Mouse (Mus musculus): ENCODE results near the gene Gga1. TPM values are rescaled to one million over a fixed set of nuclear protein-coding genes. Genes with fewer than 3 reads are reported as not detected.
A peak's percentile ranks its signal among the peaks of the same experiment; 100 is the strongest.

Gene Gga1
- polyA plus RNA-seq, 1 experiment from 2014 or later = 52.7 TPM

DNA sequence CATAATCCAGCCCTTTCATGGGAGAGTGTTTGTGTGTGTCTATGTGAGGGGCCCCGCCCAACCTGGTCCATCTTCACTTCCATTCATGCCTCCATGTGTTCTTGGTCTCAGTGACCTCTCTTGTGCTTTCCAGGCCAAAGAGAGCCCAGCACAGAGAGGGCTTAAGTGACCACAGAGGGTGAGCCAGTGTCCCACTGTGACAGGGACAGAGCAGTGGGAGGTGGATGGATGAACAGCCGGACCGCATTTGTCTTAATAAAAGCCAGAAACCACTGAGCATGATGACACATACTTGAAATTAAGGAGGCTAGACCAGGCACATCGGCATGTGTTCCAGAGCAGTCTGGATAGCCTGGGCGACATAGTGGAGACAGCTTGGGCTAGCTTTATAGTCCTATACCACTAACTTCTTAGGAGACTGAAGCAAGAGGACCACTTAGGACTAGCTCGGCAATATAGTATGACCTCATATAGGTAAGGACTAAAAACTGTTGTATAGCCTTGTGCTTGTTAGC is 53.3 kb downstream of the Gga1 start:
- no peak overlapping the region for H3K4me3 ChIP-seq
- H3K9ac ChIP-seq (replicated peaks) = no peak overlapping the region
- no peaks in the 10 kb centered on the region for H3K36me3 ChIP-seq
- ATAC-seq (ENCODE audit: low FRiP score, low read depth) = no peak
- no peak overlapping the region for H3K27ac ChIP-seq (replicated peaks)
- H3K27me3 ChIP-seq = peaks cover 26% of the 10 kb centered on the region
- 95% methylated on average over 6 of the region's 6 CpGs for WGBS
- H3K4me1 ChIP-seq = peaks cover 33% of the 10 kb centered on the region
- no peak overlapping the region for H3K4me2 ChIP-seq (replicated peaks)
- no peaks in the 10 kb centered on the region for H3K9me3 ChIP-seq

GRCm38 (mm10) chr15:78930801-78931426 is 53.9 kb downstream of the Gga1 start:
- no peak for ATAC-seq (ENCODE audit: low FRiP score, low read depth)
- WGBS = 88% methylated on average over 7 of the region's 7 CpGs
- Histone ChIP-seq H3K4me1 (peaks cover 34% of the 10 kb centered on the region), H3K27ac (replicated peaks) (no peak overlapping the region), H3K4me2 (replicated peaks) (no peak overlapping the region), H3K36me3 (no peaks in the 10 kb centered on the region), H3K9ac (replicated peaks) (no peak overlapping the region), H3K9me3 (no peaks in the 10 kb centered on the region), H3K27me3 (peaks cover 20% of the 10 kb centered on the region), H3K4me3 (no peak overlapping the region)

DNA sequence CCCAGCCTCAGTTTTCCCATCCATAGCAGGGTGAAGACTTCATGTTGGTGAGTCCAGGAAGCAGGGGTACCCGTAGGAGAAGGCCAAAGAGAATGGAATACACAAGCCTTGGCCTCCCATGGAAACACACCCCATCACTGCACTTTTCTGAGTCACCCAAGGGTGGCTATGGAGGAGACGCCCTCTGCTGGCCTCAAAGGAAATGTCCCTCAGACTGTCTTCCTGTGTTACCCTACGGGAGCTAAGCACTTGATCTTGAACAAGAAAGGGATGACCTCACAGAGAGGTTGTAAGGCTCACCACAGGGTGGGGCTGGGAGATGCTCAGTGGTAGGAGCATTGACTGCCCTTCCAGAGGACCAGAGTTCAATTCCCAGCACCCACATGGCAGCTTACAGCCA is 54.6 kb downstream of the Gga1 start:
- no peak for ATAC-seq (ENCODE audit: low FRiP score, low read depth)
- Histone ChIP-seq H3K36me3 (peaks cover under 1% of the 10 kb centered on the region; the same call in 1 of the 2 replicates), H3K9me3 (no peaks in the 10 kb centered on the region), H3K4me1 (peaks cover 34% of the 10 kb centered on the region), H3K27ac (replicated peaks) (no peak overlapping the region), H3K4me3 (no peak overlapping the region), H3K4me2 (replicated peaks) (no peak overlapping the region), H3K9ac (replicated peaks) (no peak overlapping the region), H3K27me3 (peaks cover 14% of the 10 kb centered on the region)
- WGBS = 33% methylated on average over 3 of the region's 3 CpGs

DNA sequence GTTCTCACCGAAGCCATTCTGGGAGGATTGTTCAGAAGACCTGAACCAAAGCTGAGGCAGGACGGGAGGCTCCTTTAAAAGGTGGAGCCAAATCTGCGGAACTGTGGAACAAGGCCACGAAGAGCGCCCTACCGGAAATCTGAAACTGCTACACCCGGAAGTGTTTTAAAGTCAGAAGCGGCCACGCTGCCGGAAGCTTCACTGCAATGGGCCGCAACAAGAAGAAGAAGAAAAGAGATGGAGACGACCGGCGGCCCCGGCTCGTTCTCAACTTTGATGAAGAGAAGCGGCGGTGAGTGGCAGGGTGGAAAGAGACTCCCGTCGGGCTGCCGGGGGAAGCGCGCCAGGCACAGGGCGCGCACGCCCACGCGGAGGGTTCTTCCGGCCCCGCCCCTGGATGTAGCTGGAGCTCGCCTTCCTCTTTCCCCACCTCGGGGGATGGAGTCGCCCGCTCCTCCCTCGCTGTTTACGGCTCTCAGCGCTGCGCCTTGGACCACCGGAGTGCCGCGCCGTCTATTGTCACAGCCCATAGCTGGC is 57.9 kb downstream of the Gga1 start, which contains the start of gene Nol12:
Gene Nol12, plus strand, starts transcription at position 150 of the 537 bp plus-strand sequence.
- under 1% methylated on average over 42 of the region's 42 CpGs for WGBS
- H3K9me3 ChIP-seq = no peaks in the 10 kb centered on the region
- peak within 1 kb of the TSS; percentile 79 for H3K4me2 ChIP-seq (replicated peaks)
- ATAC-seq (ENCODE audit: low FRiP score, low read depth) = peak; percentile 87
- peaks cover 3% of the 10 kb centered on the region; the same call in 1 of the 2 replicates for H3K27me3 ChIP-seq
- peaks cover 34% of the 10 kb centered on the region for H3K36me3 ChIP-seq
- peaks cover 14% of the 10 kb centered on the region for H3K4me1 ChIP-seq
- H3K4me3 ChIP-seq = peak within 1 kb of the TSS; percentile 72
- peak within 1 kb of the TSS; percentile 66 for H3K27ac ChIP-seq (replicated peaks)
- H3K9ac ChIP-seq (replicated peaks) = peak within 1 kb of the TSS; percentile 65

DNA sequence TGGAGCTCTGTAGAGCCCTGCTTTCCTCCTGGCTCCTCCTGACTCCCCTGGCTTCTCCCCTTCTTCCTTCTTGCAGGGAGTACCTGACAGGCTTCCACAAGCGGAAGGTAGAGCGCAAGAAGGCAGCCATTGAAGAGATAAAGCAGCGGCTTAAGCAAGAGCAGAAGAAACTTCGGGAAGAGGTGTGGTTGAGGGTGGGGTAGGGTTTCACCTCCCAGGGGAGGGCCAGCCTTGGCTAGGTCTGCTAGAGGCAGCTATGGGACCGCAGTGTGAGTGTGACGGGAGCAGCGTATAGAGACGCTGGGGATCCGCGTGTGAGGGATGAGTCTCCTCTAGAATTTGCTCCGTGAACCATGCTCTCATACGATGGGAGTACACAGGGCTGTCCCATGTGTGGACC is 59.4 kb downstream of the Gga1 start:
- no peaks in the 10 kb centered on the region for H3K9me3 ChIP-seq
- peaks cover 14% of the 10 kb centered on the region for H3K4me1 ChIP-seq
- 92% methylated on average over 12 of the region's 12 CpGs for WGBS
- H3K36me3 ChIP-seq = peaks cover 49% of the 10 kb centered on the region
- H3K4me2 ChIP-seq (replicated peaks) = peak overlapping the region; percentile 79; the same call in 1 of the 2 replicates
- ATAC-seq (ENCODE audit: low FRiP score, low read depth) = no peak
- H3K9ac ChIP-seq (replicated peaks) = no peak overlapping the region
- H3K27ac ChIP-seq (replicated peaks) = no peak overlapping the region
- H3K4me3 ChIP-seq = no peak overlapping the region
- H3K27me3 ChIP-seq = 0 out of 2 replicates have a peak, but pooled peaks cover 3% of the 10 kb centered on the region

GRCm38 (mm10) chr15:78937311-78937710 is 60.3 kb downstream of the Gga1 start:
- H3K9ac ChIP-seq (replicated peaks) = no peak overlapping the region
- no peak for ATAC-seq (ENCODE audit: low FRiP score, low read depth)

DNA sequence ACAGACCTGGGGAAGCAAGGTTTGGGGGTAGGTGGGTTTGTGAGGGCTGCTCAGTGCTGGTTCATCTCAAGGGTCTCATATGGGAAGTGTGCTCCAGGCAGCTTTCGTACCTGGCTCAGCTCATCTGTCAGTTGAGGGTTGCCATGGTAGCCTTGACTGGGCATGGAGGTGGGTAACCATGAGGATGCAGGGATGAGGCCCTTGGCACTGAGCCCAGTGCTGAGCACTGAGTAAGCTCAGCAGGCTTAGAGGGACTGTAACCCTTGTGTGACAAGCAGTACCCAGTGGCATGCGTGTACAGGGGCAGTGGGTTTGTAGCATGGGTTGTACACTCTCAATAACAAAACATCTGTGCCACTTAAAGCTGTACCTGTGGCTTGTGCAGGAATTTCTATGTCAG is 61.0 kb downstream of the Gga1 start:
- Histone ChIP-seq H3K27me3 (0 out of 2 replicates have a peak, but pooled peaks cover 3% of the 10 kb centered on the region), H3K9ac (replicated peaks) (no peak overlapping the region), H3K9me3 (no peaks in the 10 kb centered on the region), H3K27ac (replicated peaks) (no peak overlapping the region), H3K4me3 (no peak overlapping the region), H3K36me3 (peaks cover 55% of the 10 kb centered on the region), H3K4me1 (peaks cover 20% of the 10 kb centered on the region), H3K4me2 (replicated peaks) (no peak overlapping the region)
- no peak for ATAC-seq (ENCODE audit: low FRiP score, low read depth)
- WGBS = 94% methylated on average over 2 of the region's 2 CpGs

More at GRCm38 (mm10) chr15:78937311-78937710, 60.3 kb downstream of the Gga1 start:
- 81% methylated on average over 10 of the region's 10 CpGs for WGBS
- Histone ChIP-seq H3K27me3 (0 out of 2 replicates have a peak, but pooled peaks cover 3% of the 10 kb centered on the region), H3K36me3 (peaks cover 55% of the 10 kb centered on the region), H3K27ac (replicated peaks) (no peak overlapping the region), H3K4me1 (peaks cover 14% of the 10 kb centered on the region), H3K4me2 (replicated peaks) (no peak overlapping the region), H3K4me3 (no peak overlapping the region), H3K9me3 (no peaks in the 10 kb centered on the region)

DNA sequence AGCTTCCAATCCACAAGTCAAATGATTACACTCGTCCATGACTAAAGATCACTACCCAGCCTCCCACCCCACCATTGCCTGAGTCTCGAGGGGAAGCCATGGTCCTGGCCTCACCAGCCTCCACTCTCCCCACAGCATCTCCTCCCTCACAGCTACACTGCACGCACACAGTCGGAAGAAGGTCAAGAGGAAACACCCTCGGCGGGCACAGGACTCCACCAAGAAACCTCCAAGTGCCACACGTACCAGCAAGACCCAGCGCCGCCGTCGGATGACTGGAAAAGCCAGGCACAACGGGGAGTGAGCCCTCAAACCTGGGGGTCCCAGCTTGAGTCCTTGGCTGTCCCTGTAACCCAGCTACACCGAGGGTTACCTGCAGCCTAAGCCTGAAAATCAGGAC is 63.3 kb downstream of the Gga1 start:
- no peak overlapping the region for H3K4me3 ChIP-seq
- peaks cover 23% of the 10 kb centered on the region for H3K4me1 ChIP-seq
- no peaks in the 10 kb centered on the region for H3K27me3 ChIP-seq
- no peak overlapping the region for H3K27ac ChIP-seq (replicated peaks)
- no peak overlapping the region for H3K9ac ChIP-seq (replicated peaks)
- no peaks in the 10 kb centered on the region for H3K9me3 ChIP-seq
- H3K36me3 ChIP-seq = peaks cover 55% of the 10 kb centered on the region
- H3K4me2 ChIP-seq (replicated peaks) = no peak overlapping the region
- ATAC-seq (ENCODE audit: low FRiP score, low read depth) = no peak
- WGBS = 94% methylated on average over 13 of the region's 13 CpGs

GRCm38 (mm10) chr15:78942663-78943062 is 65.7 kb downstream of the Gga1 start:
- Histone ChIP-seq H3K4me3 (peak overlapping the region; percentile 32), H3K4me1 (peaks cover 14% of the 10 kb centered on the region), H3K9me3 (no peaks in the 10 kb centered on the region), H3K9ac (replicated peaks) (peak overlapping the region; percentile 53), H3K27ac (replicated peaks) (peak overlapping the region; percentile 58; the same call in 1 of the 2 replicates), H3K27me3 (peaks cover 14% of the 10 kb centered on the region), H3K36me3 (peaks cover 43% of the 10 kb centered on the region), H3K4me2 (replicated peaks) (peak overlapping the region; percentile 53)
- WGBS = 3% methylated on average over 9 of the region's 9 CpGs
- ATAC-seq (ENCODE audit: low FRiP score, low read depth) = peak; percentile 64

Small RNA genes lying within 50 kb of the gene (microRNA-seq; reads per million reads assigned to microRNA genes)
- gene Mir6955 = 0.70 reads per million

Other genes starting within 250 kb of the Gga1 start
- gene Elfn2, start 158.4 kb upstream of the Gga1 start, polyA plus RNA-seq (2016; fragmentation: Nextera tagmentation; extraction: Ambion mirVana) = 0.88 and 2.2 TPM in 2 replicates
- 119 and 137 TPM in 2 replicates for gene Mfng, start 103.7 kb upstream of the Gga1 start, polyA plus RNA-seq (2016; fragmentation: Nextera tagmentation; extraction: Ambion mirVana)
- 2.3 and 2.6 TPM in 2 replicates for gene Card10, start 74.1 kb upstream of the Gga1 start, polyA plus RNA-seq (2016; fragmentation: Nextera tagmentation; extraction: Ambion mirVana)
- gene Cdc42ep1, start 34.6 kb upstream of the Gga1 start, polyA plus RNA-seq (2016; fragmentation: Nextera tagmentation; extraction: Ambion mirVana) = 11.5 and 11.9 TPM in 2 replicates
- gene Lgals2, start 21.7 kb upstream of the Gga1 start, polyA plus RNA-seq (2016; fragmentation: Nextera tagmentation; extraction: Ambion mirVana) = 0.56 TPM in 1 of 2 replicates, not detected in the other
- 0.10 TPM in 1 of 2 replicates, not detected in the other for gene Gm49510, start 22.5 kb downstream of the Gga1 start, polyA plus RNA-seq (2016; fragmentation: Nextera tagmentation; extraction: Ambion mirVana)
- gene Sh3bp1, start 22.6 kb downstream of the Gga1 start, polyA plus RNA-seq (2016; fragmentation: Nextera tagmentation; extraction: Ambion mirVana) = 8.2 and 9.3 TPM in 2 replicates
- gene Pdxp, start 36.7 kb downstream of the Gga1 start, polyA plus RNA-seq (2016; fragmentation: Nextera tagmentation; extraction: Ambion mirVana) = 46.3 and 53.7 TPM in 2 replicates
- 346 and 420 TPM in 2 replicates for gene Lgals1, start 49.5 kb downstream of the Gga1 start, polyA plus RNA-seq (2016; fragmentation: Nextera tagmentation; extraction: Ambion mirVana)
- 50.2 and 59.6 TPM in 2 replicates for gene Nol12, start 57.7 kb downstream of the Gga1 start, polyA plus RNA-seq (2016; fragmentation: Nextera tagmentation; extraction: Ambion mirVana)
- gene Triobp, start 70.5 kb downstream of the Gga1 start, polyA plus RNA-seq (2016; fragmentation: Nextera tagmentation; extraction: Ambion mirVana) = 40.0 and 45.0 TPM in 2 replicates
- 547 and 575 TPM in 2 replicates for gene H1f0, start 151.3 kb downstream of the Gga1 start, polyA plus RNA-seq (2016; fragmentation: Nextera tagmentation; extraction: Ambion mirVana)
- gene Galr3, start 164.7 kb downstream of the Gga1 start, polyA plus RNA-seq (2016; fragmentation: Nextera tagmentation; extraction: Ambion mirVana) = not detected in 2 replicates
- gene Ankrd54, start 185.7 kb downstream of the Gga1 start, polyA plus RNA-seq (2016; fragmentation: Nextera tagmentation; extraction: Ambion mirVana) = 64.0 and 67.5 TPM in 2 replicates
- gene Eif3l, start 198.0 kb downstream of the Gga1 start, polyA plus RNA-seq (2016; fragmentation: Nextera tagmentation; extraction: Ambion mirVana) = 198 and 202 TPM in 2 replicates
- gene Micall1, start 231.7 kb downstream of the Gga1 start, polyA plus RNA-seq (2016; fragmentation: Nextera tagmentation; extraction: Ambion mirVana) = 11.4 and 11.5 TPM in 2 replicates

All from midbrain, embryonic 12.5 days (tissue).